Mouse (Mus musculus): ENCODE measurements around the gene App. TPM values are rescaled to one million over a fixed set of nuclear protein-coding genes. Genes with fewer than 3 reads are reported as not detected.

The App gene
- polyA plus RNA-seq, 2 experiments, result 11.9 to 16.9 TPM

- WGBS (ENCODE audit: insufficient replicate concordance), result 43% methylated on average over 4 of the region's 4 CpGs
- DNase-seq (ENCODE audit: low read depth in 3 of 3, low spot score in 3 of 3), result no peak
These were observed 26.1 kb downstream of the App start for GRCm38 (mm10) chr16:85147440-85147839.

DNA sequence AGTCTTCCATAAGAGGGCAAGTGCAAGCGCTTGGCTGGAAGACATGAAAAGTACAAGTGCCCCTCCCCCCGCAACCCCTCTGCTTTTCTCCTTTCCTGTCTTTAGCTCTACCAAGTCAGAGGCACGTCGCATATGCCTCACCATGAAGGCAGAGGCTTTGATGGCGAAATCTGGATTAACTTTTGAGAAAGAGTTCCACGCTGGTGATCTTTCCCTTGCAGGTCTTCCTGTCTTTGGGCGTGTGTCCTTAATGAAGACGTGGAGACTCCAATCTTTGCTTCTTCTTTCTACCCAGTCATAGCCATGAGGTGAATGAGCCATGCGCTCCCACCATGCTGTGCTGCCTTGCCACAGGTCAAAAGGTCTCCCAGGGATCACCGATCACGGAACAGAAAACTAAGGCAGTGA lies 27.8 kb downstream of the App start:
- 71% methylated on average over 11 of the region's 11 CpGs for WGBS (ENCODE audit: insufficient replicate concordance)
- Histone ChIP-seq H3K27ac (no peak overlapping the region), H3K27me3 (ENCODE audit: control insufficient read depth, insufficient read depth, low read length) (no peaks in the 10 kb centered on the region), H3K4me3 (ENCODE audit: insufficient read depth in 1 of 2, low read depth in 2 of 2, low read length in 2 of 2) (no peak overlapping the region), H3K4me1 (replicated peaks; ENCODE audit: control insufficient read depth in 2 of 2, insufficient read depth in 2 of 2, low read length in 1 of 2) (peaks cover 0 to 6% of the 10 kb centered on the region in 2 experiments; a peak in 2 of 4 replicates), H3K36me3 (replicated peaks; ENCODE audit: control insufficient read depth, insufficient read depth, low read depth) (no peaks in the 10 kb centered on the region), H3K4me2 (ENCODE audit: low read depth) (no peak overlapping the region), H3K9me3 (ENCODE audit: control insufficient read depth, low read length) (no peaks in the 10 kb centered on the region), H3K9ac (replicated peaks) (no peak overlapping the region)
- DNase-seq (ENCODE audit: low read depth in 3 of 3, low spot score in 3 of 3) (no peak), ATAC-seq (ENCODE audit: insufficient read depth) (no peak)
- TF ChIP-seq EP300 (IDR thresholded peaks at IDR 0.05; ENCODE audit: low read depth) (no peak), CTCF (IDR thresholded peaks at IDR 0.05; ENCODE audit: low read depth) (no peak)

More at GRCm38 (mm10) chr16:85147440-85147839, 26.1 kb downstream of the App start:
- Histone ChIP-seq H3K4me1 (replicated peaks; ENCODE audit: control insufficient read depth in 2 of 2, insufficient read depth in 2 of 2, low read length in 1 of 2) (peaks cover 0 to 6% of the 10 kb centered on the region in 2 experiments; a peak in 2 of 4 replicates), H3K4me2 (ENCODE audit: low read depth) (no peak overlapping the region), H3K4me3 (ENCODE audit: insufficient read depth in 1 of 2, low read depth in 2 of 2, low read length in 2 of 2) (no peak overlapping the region), H3K36me3 (replicated peaks; ENCODE audit: control insufficient read depth, insufficient read depth, low read depth) (no peaks in the 10 kb centered on the region), H3K27ac (no peak overlapping the region), H3K9me3 (ENCODE audit: control insufficient read depth, low read length) (no peaks in the 10 kb centered on the region), H3K27me3 (ENCODE audit: control insufficient read depth, insufficient read depth, low read length) (no peaks in the 10 kb centered on the region), H3K9ac (replicated peaks) (no peak overlapping the region)
- TF ChIP-seq EP300 (IDR thresholded peaks at IDR 0.05; ENCODE audit: low read depth) (no peak), CTCF (IDR thresholded peaks at IDR 0.05; ENCODE audit: low read depth) (no peak)
- ATAC-seq (ENCODE audit: insufficient read depth), result no peak

GRCm38 (mm10) chr16:85145369-85145768 lies 28.2 kb downstream of the App start:
- no peak for TF ChIP-seq CTCF (IDR thresholded peaks at IDR 0.05; ENCODE audit: low read depth)
- no peak for TF ChIP-seq EP300 (IDR thresholded peaks at IDR 0.05; ENCODE audit: low read depth)
- Histone ChIP-seq H3K27ac (no peak overlapping the region), H3K27me3 (ENCODE audit: control insufficient read depth, insufficient read depth, low read length) (no peaks in the 10 kb centered on the region), H3K4me1 (replicated peaks; ENCODE audit: control insufficient read depth in 2 of 2, insufficient read depth in 2 of 2, low read length in 1 of 2) (peaks cover 0 to 6% of the 10 kb centered on the region in 2 experiments; a peak in 2 of 4 replicates), H3K36me3 (replicated peaks; ENCODE audit: control insufficient read depth, insufficient read depth, low read depth) (no peaks in the 10 kb centered on the region), H3K9ac (replicated peaks) (no peak overlapping the region), H3K9me3 (ENCODE audit: control insufficient read depth, low read length) (no peaks in the 10 kb centered on the region), H3K4me2 (ENCODE audit: low read depth) (no peak overlapping the region), H3K4me3 (ENCODE audit: insufficient read depth in 1 of 2, low read depth in 2 of 2, low read length in 2 of 2) (no peak overlapping the region)
- WGBS (ENCODE audit: insufficient replicate concordance), result 74% methylated on average over 11 of the region's 11 CpGs
- no peak for DNase-seq (ENCODE audit: low read depth in 3 of 3, low spot score in 3 of 3)
- ATAC-seq (ENCODE audit: insufficient read depth), result no peak

DNA sequence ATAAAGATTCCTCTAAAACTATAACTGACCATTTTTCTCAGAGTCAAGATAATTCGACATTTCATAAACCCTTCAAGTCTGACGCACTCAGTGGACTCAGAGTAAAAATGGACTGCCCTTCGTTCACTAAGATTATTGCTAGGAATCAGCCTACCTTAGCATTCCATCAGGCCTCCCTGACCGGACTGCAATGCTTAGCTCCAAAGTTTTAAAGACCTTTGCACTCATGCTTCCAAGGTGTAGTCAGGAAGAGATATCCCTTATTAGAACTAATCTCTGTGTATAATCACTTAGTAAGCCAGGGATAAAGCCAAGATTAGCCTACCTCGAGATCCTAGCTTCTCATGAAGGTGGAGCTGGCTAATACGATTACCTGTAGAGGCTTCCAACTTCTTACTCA lies 29.2 kb downstream of the App start:
- Histone ChIP-seq H3K27ac (no peak overlapping the region), H3K4me1 (replicated peaks; ENCODE audit: control insufficient read depth in 2 of 2, insufficient read depth in 2 of 2, low read length in 1 of 2) (peaks cover 0 to 6% of the 10 kb centered on the region in 2 experiments; a peak in 2 of 4 replicates), H3K4me3 (ENCODE audit: insufficient read depth in 1 of 2, low read depth in 2 of 2, low read length in 2 of 2) (no peak overlapping the region), H3K36me3 (replicated peaks; ENCODE audit: control insufficient read depth, insufficient read depth, low read depth) (no peaks in the 10 kb centered on the region), H3K4me2 (ENCODE audit: low read depth) (no peak overlapping the region), H3K27me3 (ENCODE audit: control insufficient read depth, insufficient read depth, low read length) (no peaks in the 10 kb centered on the region), H3K9ac (replicated peaks) (no peak overlapping the region), H3K9me3 (ENCODE audit: control insufficient read depth, low read length) (no peaks in the 10 kb centered on the region)
- TF ChIP-seq CTCF (IDR thresholded peaks at IDR 0.05; ENCODE audit: low read depth) (no peak), EP300 (IDR thresholded peaks at IDR 0.05; ENCODE audit: low read depth) (no peak)
- no peak for DNase-seq (ENCODE audit: low read depth in 3 of 3, low spot score in 3 of 3)
- 73% methylated on average over 6 of the region's 6 CpGs for WGBS (ENCODE audit: insufficient replicate concordance)
- ATAC-seq (ENCODE audit: insufficient read depth), result no peak

DNA sequence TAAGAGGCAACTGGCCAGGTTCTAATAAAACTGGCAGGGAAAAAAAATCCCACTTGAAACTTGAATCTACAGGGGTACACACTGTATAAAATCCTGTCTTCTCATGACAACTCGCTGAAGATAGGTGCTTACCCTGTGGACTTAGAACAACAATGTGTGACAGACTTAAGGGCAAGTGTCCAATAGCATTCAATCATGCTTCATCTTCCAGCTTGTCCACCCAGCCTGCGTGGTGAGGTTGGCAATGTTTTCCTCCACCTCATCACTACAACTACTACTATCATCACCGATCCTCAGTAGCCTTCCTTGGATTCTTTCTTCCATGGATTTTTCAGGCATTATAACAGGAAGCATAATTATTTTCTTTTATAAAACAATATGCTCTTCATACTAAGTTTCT lies 29.7 kb downstream of the App start:
- Histone ChIP-seq H3K27ac (no peak overlapping the region), H3K36me3 (replicated peaks; ENCODE audit: control insufficient read depth, insufficient read depth, low read depth) (no peaks in the 10 kb centered on the region), H3K4me3 (ENCODE audit: insufficient read depth in 1 of 2, low read depth in 2 of 2, low read length in 2 of 2) (no peak overlapping the region), H3K27me3 (ENCODE audit: control insufficient read depth, insufficient read depth, low read length) (no peaks in the 10 kb centered on the region), H3K4me1 (replicated peaks; ENCODE audit: control insufficient read depth in 2 of 2, insufficient read depth in 2 of 2, low read length in 1 of 2) (peaks cover 0 to 6% of the 10 kb centered on the region in 2 experiments; a peak in 2 of 4 replicates), H3K9ac (replicated peaks) (no peak overlapping the region), H3K4me2 (ENCODE audit: low read depth) (no peak overlapping the region), H3K9me3 (ENCODE audit: control insufficient read depth, low read length) (no peaks in the 10 kb centered on the region)
- ATAC-seq (ENCODE audit: insufficient read depth) (no peak), DNase-seq (ENCODE audit: low read depth in 3 of 3, low spot score in 3 of 3) (no peak)
- 70% methylated on average over 3 of the region's 3 CpGs for WGBS (ENCODE audit: insufficient replicate concordance)
- TF ChIP-seq CTCF (IDR thresholded peaks at IDR 0.05; ENCODE audit: low read depth), result no peak
- no peak for TF ChIP-seq EP300 (IDR thresholded peaks at IDR 0.05; ENCODE audit: low read depth)
